Mouse (Mus musculus) heart, embryonic 16.5 days (tissue): Measurements from ENCODE around the gene Gprc6a. TPM values are rescaled to one million over a fixed set of nuclear protein-coding genes. Genes with fewer than 3 reads are reported as not detected.
A peak's percentile ranks its signal among the peaks of the same experiment; 100 is the strongest.

Experiments
- ATAC-seq: fragments of 200-750 bp; cut with Nextera tagmentation; replicated peaks from 2 replicates; pipeline ENCODE4 v1.8.0; 2017; ENCODE audit warnings: moderate number of reproducible peaks; ENCODE audit not compliant: insufficient read depth, low FRiP score; ENCODE audit errors: extremely low read depth
- H3K27ac ChIP-seq: fragments of 300-500 bp; sonication (generic); 2 replicates; pipeline ENCODE4 v1.5.1; 2014; ENCODE audit warnings: mild to moderate bottlenecking, low read length, control low read depth, moderate library complexity
- H3K27me3 ChIP-seq: fragments of 300-500 bp; sonication (generic); 2 replicates; pipeline ENCODE4 v1.6.1; 2014; ENCODE audit warnings: low read length, mixed read lengths; ENCODE audit not compliant: control insufficient read depth, insufficient read depth
- H3K36me3 ChIP-seq: fragments of 300-500 bp; sonication (generic); 2 replicates; pipeline ENCODE4 v1.6.1; 2014; ENCODE audit not compliant: control insufficient read depth, insufficient read depth
- H3K4me1 ChIP-seq: fragments of 300-500 bp; sonication (generic); 2 replicates; pipeline ENCODE4 v1.6.1; 2014; ENCODE audit warnings: low read length, mixed read lengths; ENCODE audit not compliant: control insufficient read depth, insufficient read depth
- H3K4me2 ChIP-seq: fragments of 300-500 bp; sonication (generic); 2 replicates; pipeline ENCODE4 v1.6.1; 2014; ENCODE audit warnings: low read depth, mild to moderate bottlenecking, control low read depth, low read length
- H3K4me3 ChIP-seq: fragments of 300-500 bp; sonication (generic); 2 replicates; pipeline ENCODE4 v1.5.1; 2014; ENCODE audit warnings: mild to moderate bottlenecking, control low read depth, low read length
- H3K9ac ChIP-seq: fragments of 300-500 bp; sonication (generic); 2 replicates; pipeline ENCODE4 v1.6.1; 2014; ENCODE audit warnings: low read length, control low read depth
- H3K9me3 ChIP-seq: fragments of 300-500 bp; sonication (generic); replicated peaks from 2 replicates; pipeline ENCODE4 v1.6.1; 2016; ENCODE audit warnings: low read length; ENCODE audit not compliant: control insufficient read depth
- WGBS: fragments of 180-500 bp; shearing (Covaris S2); extraction: QIAGEN DNeasy Blood & Tissue Kit; methylation state at CpG from one replicate; pipeline ENCODE4 v1.1.7; 2014; 5-methylcytosine and 5-hydroxymethylcytosine counted together
- polyA plus RNA-seq: library from polyadenylated mRNA; unstranded; fragments of >200 nt; fragmentation: Nextera tagmentation; extraction: Ambion mirVana; gene quantifications from 2 replicates; pipeline ENCODE4 v1.2.1, GENCODE M21; 2015

The Gprc6a gene
- polyA plus RNA-seq: 0.08 and 0.26 TPM in 2 replicates

DNA sequence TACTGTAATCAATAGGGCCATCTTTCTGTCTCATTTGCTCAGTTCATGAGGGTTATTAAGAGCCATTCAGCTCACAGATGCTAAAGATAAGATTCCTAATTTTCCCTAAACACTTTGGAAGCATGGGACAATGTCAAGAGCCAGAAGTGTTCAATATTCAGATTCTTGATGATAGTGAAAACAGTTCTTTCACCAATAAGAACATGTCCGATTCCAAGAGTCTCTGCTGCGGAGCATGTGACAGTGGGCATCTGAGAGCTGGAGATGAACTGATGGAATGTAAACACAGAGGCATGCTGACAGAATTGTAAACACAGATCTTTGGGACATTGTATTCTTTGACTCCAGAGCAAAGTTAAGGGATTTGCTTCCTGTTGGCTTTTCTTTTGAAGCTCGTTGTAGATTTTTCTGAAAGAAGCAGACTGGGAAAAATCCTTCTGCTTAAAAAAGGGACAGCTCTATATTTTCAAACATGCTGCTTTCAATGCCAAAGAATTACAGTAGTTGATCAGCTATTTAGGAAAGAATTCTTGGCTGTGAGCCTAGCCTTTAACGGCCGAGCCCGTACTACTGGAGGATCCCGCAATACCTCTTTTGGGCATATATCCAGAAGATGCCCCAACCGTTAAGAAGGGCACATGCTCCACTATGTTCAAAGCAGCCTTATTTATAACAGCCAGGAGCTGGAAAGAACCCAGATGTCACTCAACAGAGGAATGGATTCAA, at the start of gene Gprc6a:
TSS of gene Gprc6a (minus strand) at position 51 of the 726 bp plus-strand sequence.
- H3K4me1 ChIP-seq: no peaks in the 10 kb centered on the region
- no peak within 1 kb of the TSS for H3K9ac ChIP-seq
- no peak for ATAC-seq
- H3K9me3 ChIP-seq: no peaks in the 10 kb centered on the region
- no peak within 1 kb of the TSS for H3K4me3 ChIP-seq
- no peaks in the 10 kb centered on the region for H3K36me3 ChIP-seq
- H3K27me3 ChIP-seq: no peaks in the 10 kb centered on the region
- WGBS: 40% methylated on average over 8 of the region's 8 CpGs
- H3K27ac ChIP-seq: no peak within 1 kb of the TSS
- no peak within 1 kb of the TSS for H3K4me2 ChIP-seq

- Histone ChIP-seq H3K27ac (no peak overlapping the region), H3K4me3 (peak overlapping the region; percentile 45), H3K4me2 (peak overlapping the region; percentile 63), H3K4me1 (no peaks in the 10 kb centered on the region), H3K36me3 (no peaks in the 10 kb centered on the region), H3K9ac (no peak overlapping the region), H3K9me3 (no peaks in the 10 kb centered on the region), H3K27me3 (peaks cover 25% of the 10 kb centered on the region)
- WGBS: 6% methylated on average over 10 of the region's 10 CpGs
- ATAC-seq: no peak
These were observed 47.0 kb upstream of the Gprc6a start for GRCm38 (mm10) chr10:51678251-51678639.

GRCm38 (mm10) chr10:51677548-51678250, 46.4 kb upstream of the Gprc6a start, which contains the start of gene Rfx6:
TSS of gene Rfx6 (plus strand) at chr10:51677756.
- H3K9ac ChIP-seq: no peak within 1 kb of the TSS
- under 1% methylated on average over 38 of the region's 38 CpGs for WGBS

DNA sequence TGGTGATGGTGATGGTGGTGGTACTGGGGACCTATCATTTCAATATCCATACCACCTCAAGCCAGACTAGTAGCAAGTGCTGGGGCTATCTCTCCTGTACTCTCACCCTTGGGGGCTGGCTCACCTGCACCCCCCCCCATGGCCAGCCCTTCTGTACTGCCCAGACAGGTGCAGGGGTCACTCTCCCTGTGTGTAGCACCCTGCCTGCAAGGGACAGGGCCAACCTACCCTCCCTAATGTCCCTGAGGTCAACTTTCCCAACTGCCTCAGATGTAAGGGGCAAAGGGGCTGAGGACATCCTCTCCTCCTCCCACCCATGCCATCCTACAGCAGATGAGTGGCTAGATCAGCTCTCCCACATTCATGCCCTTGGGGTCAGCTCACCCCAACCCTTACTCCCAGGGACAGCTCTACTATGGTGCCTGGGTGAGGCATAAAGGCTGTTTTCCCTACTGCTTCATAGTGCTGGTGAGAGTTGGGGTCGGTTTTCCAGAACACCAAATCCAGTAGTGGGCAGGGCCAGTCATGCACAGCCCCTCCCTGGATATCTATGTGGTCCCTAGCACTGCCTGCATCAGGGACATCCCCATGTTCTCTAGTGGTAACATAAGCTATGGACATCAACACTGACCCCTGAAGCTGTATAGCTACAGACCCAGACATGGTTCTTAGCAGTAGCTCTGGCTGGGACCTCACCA, 41.0 kb upstream of the Gprc6a start:
- no peak for ATAC-seq
- H3K27ac ChIP-seq: no peak overlapping the region
- no peak overlapping the region for H3K9ac ChIP-seq
- peaks cover 12% of the 10 kb centered on the region for H3K27me3 ChIP-seq
- H3K4me1 ChIP-seq: no peaks in the 10 kb centered on the region
- H3K36me3 ChIP-seq: no peaks in the 10 kb centered on the region
- H3K9me3 ChIP-seq: no peaks in the 10 kb centered on the region
- H3K4me3 ChIP-seq: no peak overlapping the region
- H3K4me2 ChIP-seq: no peak overlapping the region
- 21% methylated on average over 1 of the region's 1 CpGs for WGBS

More at GRCm38 (mm10) chr10:51677548-51678250, 46.4 kb upstream of the Gprc6a start, which contains the start of gene Rfx6:
- H3K27me3 ChIP-seq: peaks cover 25% of the 10 kb centered on the region
- H3K9me3 ChIP-seq: no peaks in the 10 kb centered on the region
- H3K4me3 ChIP-seq: peak within 1 kb of the TSS; percentile 45
- peak within 1 kb of the TSS; percentile 63 for H3K4me2 ChIP-seq
- no peak within 1 kb of the TSS for H3K27ac ChIP-seq
- ATAC-seq: no peak
- no peaks in the 10 kb centered on the region for H3K4me1 ChIP-seq
- no peaks in the 10 kb centered on the region for H3K36me3 ChIP-seq

GRCm38 (mm10) chr10:51671583-51671982, 40.3 kb upstream of the Gprc6a start:
- H3K36me3 ChIP-seq: no peaks in the 10 kb centered on the region
- H3K9me3 ChIP-seq: no peaks in the 10 kb centered on the region
- no peak overlapping the region for H3K4me2 ChIP-seq
- ATAC-seq: no peak
- no peak overlapping the region for H3K4me3 ChIP-seq
- H3K9ac ChIP-seq: no peak overlapping the region
- peaks cover 5% of the 10 kb centered on the region for H3K27me3 ChIP-seq
- WGBS: 63% methylated on average over 4 of the region's 4 CpGs
- H3K27ac ChIP-seq: no peak overlapping the region
- H3K4me1 ChIP-seq: no peaks in the 10 kb centered on the region

GRCm38 (mm10) chr10:51669334-51669733, 38.1 kb upstream of the Gprc6a start:
- Histone ChIP-seq H3K9ac (no peak overlapping the region), H3K9me3 (no peaks in the 10 kb centered on the region), H3K4me1 (no peaks in the 10 kb centered on the region), H3K36me3 (no peaks in the 10 kb centered on the region), H3K4me3 (no peak overlapping the region), H3K4me2 (no peak overlapping the region), H3K27me3 (no peaks in the 10 kb centered on the region), H3K27ac (no peak overlapping the region)
- ATAC-seq: no peak

GRCm38 (mm10) chr10:51657324-51657723, 26.1 kb upstream of the Gprc6a start:
- WGBS: 53% methylated on average over 1 of the region's 1 CpGs
- H3K9me3 ChIP-seq: no peaks in the 10 kb centered on the region
- H3K27me3 ChIP-seq: no peaks in the 10 kb centered on the region
- H3K4me2 ChIP-seq: no peak overlapping the region
- no peak overlapping the region for H3K9ac ChIP-seq
- no peak for ATAC-seq
- H3K4me1 ChIP-seq: no peaks in the 10 kb centered on the region
- H3K27ac ChIP-seq: no peak overlapping the region
- no peak overlapping the region for H3K4me3 ChIP-seq
- H3K36me3 ChIP-seq: no peaks in the 10 kb centered on the region

DNA sequence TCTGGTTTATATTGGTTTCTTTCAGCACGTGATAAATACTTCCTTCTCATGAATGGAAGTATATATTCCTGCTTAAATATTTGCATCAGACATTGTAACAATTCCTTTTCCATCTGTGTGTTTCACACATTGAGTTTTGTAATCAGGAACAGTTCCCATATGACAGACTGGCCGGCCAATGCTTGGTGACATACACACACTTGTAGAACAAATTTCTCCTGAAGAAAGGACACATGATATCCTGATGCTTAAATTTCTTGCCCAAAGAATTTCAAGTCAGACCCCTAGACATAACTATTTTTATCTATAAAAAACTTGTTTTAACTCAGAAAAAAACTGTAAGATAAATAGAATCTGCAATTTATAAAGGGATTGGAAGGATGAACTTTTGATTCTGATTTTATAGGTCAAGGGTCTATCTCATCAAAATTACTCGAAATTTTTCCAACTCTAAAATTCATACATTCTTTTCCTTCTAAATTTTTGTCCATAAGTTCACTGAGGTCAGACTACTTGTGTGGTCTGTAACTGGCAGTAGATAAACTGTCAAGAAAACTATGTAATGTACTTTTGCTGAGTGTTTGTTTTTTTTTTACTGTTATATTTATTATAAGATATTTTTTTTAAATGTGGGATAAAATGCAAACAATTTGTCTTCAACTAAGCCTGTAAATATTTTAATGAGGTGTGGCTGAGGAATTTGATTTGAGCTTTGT, 18.4 kb upstream of the Gprc6a start:
- 50% methylated on average over 3 of the region's 3 CpGs for WGBS
- H3K4me3 ChIP-seq: no peak overlapping the region
- no peaks in the 10 kb centered on the region for H3K4me1 ChIP-seq

More for the DNA sequence above, 18.4 kb upstream of the Gprc6a start:
- Histone ChIP-seq H3K9ac (no peak overlapping the region), H3K27ac (no peak overlapping the region), H3K27me3 (no peaks in the 10 kb centered on the region), H3K36me3 (no peaks in the 10 kb centered on the region), H3K9me3 (no peaks in the 10 kb centered on the region), H3K4me2 (no peak overlapping the region)
- ATAC-seq: no peak
